ENCODE assay signal across 8 mouse cellular contexts in the genomic region with DNA sequence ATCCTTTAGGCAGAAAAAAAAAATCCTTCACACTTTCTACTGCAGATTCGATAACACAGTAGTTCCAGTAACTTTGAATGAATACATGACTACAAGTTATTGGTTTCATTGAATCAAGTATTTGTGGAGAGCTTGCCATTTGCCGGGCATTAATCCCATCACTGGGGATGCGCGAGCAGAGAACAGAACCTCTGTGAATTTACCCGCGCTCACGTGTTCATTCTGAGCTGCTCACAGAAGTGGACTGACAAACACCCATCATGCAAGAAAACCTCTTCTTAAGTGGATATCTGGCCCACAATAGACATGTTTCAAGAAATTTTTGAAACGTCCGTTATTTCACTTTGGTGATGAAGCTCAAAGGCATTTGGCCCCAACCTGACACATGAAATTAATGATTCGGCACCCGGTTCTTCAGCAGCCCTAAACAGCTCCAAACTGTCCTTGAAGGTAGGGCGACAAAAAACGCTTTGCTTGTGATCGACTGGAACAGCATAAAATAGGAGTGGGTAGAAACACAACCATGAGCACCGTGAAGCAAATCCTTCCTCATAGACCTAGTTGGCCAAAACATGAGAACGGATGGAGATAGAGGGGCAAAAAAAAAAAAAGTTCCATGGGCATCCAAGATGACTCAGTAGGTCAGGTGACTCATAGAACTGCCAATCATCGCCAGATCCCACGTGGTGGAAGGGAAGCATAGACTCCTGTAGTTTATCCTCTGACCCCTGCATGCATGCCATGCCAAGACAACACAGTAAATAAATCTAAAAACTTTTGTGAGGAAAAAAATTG. TPM values are rescaled to one million over a fixed set of nuclear protein-coding genes. Genes with fewer than 3 reads are reported as not detected.
DNase-seq lines count a peak whose midpoint lies in the region; ATAC-seq and TF ChIP-seq lines count a peak whose summit lies in the region.

No protein-coding gene starts in this region.

- H3K27ac ChIP-seq in kidney, embryonic 14.5 days (ENCODE audit: low read depth, low read length), result no peak overlapping the region
- no peak overlapping the region for H3K27ac ChIP-seq in heart, embryonic 15.5 days
- no peak overlapping the region for H3K27ac ChIP-seq in liver, embryonic 12.5 days

- no peak overlapping the region for H3K9ac ChIP-seq in kidney, embryonic 14.5 days (ENCODE audit: low read depth, low read length)
- H3K9ac ChIP-seq in heart, embryonic 15.5 days, result no peak overlapping the region; the same call in 1 of the 2 replicates
- H3K9ac ChIP-seq in liver, embryonic 12.5 days, result no peak overlapping the region

- H3K4me1 ChIP-seq in kidney, embryonic 14.5 days (ENCODE audit: control insufficient read depth, insufficient read depth, low read length), result 0 out of 2 replicates have a peak, but pooled peaks cover 2% of the 10 kb centered on the region
- H3K4me1 ChIP-seq in heart, embryonic 15.5 days (replicated peaks), result peaks cover 13% of the 10 kb centered on the region
- H3K4me1 ChIP-seq in liver, embryonic 12.5 days, result peaks cover 13% of the 10 kb centered on the region; the same call in 1 of the 2 replicates

- TF ChIP-seq POLR2A in brain, embryonic 14.5 days (IDR thresholded peaks at IDR 0.05; ENCODE audit: borderline replicate concordance, extremely low read depth, insufficient read depth, insufficient read length, poor library complexity, severe bottlenecking), result no peak

- peaks cover 15% of the 10 kb centered on the region for H3K27me3 ChIP-seq in kidney, embryonic 14.5 days (ENCODE audit: control insufficient read depth, insufficient read depth, low read length)
- peaks cover 5% of the 10 kb centered on the region; the same call in 1 of the 2 replicates for H3K27me3 ChIP-seq in heart, embryonic 15.5 days
- peaks cover 59% of the 10 kb centered on the region for H3K27me3 ChIP-seq in liver, embryonic 12.5 days (replicated peaks)

- H3K9me3 ChIP-seq in kidney, embryonic 14.5 days (ENCODE audit: control insufficient read depth, low read length), result no peaks in the 10 kb centered on the region
- H3K9me3 ChIP-seq in heart, embryonic 15.5 days (replicated peaks), result no peaks in the 10 kb centered on the region
- no peaks in the 10 kb centered on the region for H3K9me3 ChIP-seq in liver, embryonic 12.5 days (replicated peaks)

- no peak for ATAC-seq in kidney, embryonic 14.5 days (ENCODE audit: low FRiP score, low TSS enrichment)
- no peak for ATAC-seq in heart, embryonic 15.5 days (replicated peaks; ENCODE audit: insufficient number of reproducible peaks, insufficient read depth, low FRiP score, low read depth)
- no peak for ATAC-seq in liver, embryonic 12.5 days

- H3K36me3 ChIP-seq in kidney, embryonic 14.5 days (ENCODE audit: control insufficient read depth, insufficient read depth, low read length), result no peaks in the 10 kb centered on the region
- H3K36me3 ChIP-seq in heart, embryonic 15.5 days, result no peaks in the 10 kb centered on the region
- H3K36me3 ChIP-seq in liver, embryonic 12.5 days, result no peaks in the 10 kb centered on the region

- H3K4me2 ChIP-seq in kidney, embryonic 14.5 days (replicated peaks; ENCODE audit: low read depth, low read length), result peak overlapping the region; percentile 93
- peak overlapping the region; percentile 92 for H3K4me2 ChIP-seq in heart, embryonic 15.5 days
- peak overlapping the region; percentile 82; the same call in 1 of the 2 replicates for H3K4me2 ChIP-seq in liver, embryonic 12.5 days

- 71% methylated on average over 18 of the region's 18 CpGs for WGBS in kidney, embryonic 14.5 days
- WGBS in heart, embryonic 15.5 days, result 61% methylated on average over 18 of the region's 18 CpGs
- 54% methylated on average over 18 of the region's 18 CpGs for WGBS in liver, embryonic 12.5 days (ENCODE audit: insufficient replicate concordance)

- peak overlapping the region; percentile 80 for H3K4me3 ChIP-seq in kidney, embryonic 14.5 days (ENCODE audit: low read length)
- peak overlapping the region; percentile 93 for H3K4me3 ChIP-seq in heart, embryonic 15.5 days
- no peak overlapping the region for H3K4me3 ChIP-seq in liver, embryonic 12.5 days

- TF ChIP-seq CTCF in brain, embryonic 14.5 days (IDR thresholded peaks at IDR 0.05; ENCODE audit: borderline replicate concordance, extremely low read depth, insufficient read depth, insufficient read length), result no peak

- no peak for DNase-seq in kidney, adult 11 months
- DNase-seq in brain, embryonic 14.5 days (ENCODE audit: low read depth), result peak; percentile 52
- no peak for DNase-seq in spleen, postnatal 36 days (ENCODE audit: low spot score in 2 of 2)
- DNase-seq in thymus, postnatal 14 days, result no peak
- DNase-seq in gastrocnemius, postnatal 14 days, result no peak

- intact Hi-C loops in gastrocnemius, postnatal 14 days (cut with DNase I; ENCODE audit: low total_unique reads), result no loop called here

RNA-seq across cellular contexts. Expression of a gene that starts 0.7 kb away (rescaled TPM):
- polyA plus RNA-seq in kidney, embryonic 14.5 days (2014; fragmentation: Nextera tagmentation; extraction: Ambion mirVana), result 2.3 and 3.6 TPM in 2 replicates
- polyA plus RNA-seq in brain, embryonic 14.5 days (2012; rRNA removed), result 190 and 227 TPM in 2 replicates
- polyA plus RNA-seq in heart, embryonic 15.5 days (2015; fragmentation: Nextera tagmentation; extraction: Ambion mirVana), result 2.4 and 5.4 TPM in 2 replicates
- polyA plus RNA-seq in liver, embryonic 12.5 days (2016; fragmentation: Nextera tagmentation; extraction: Ambion mirVana), result 11.1 and 11.3 TPM in 2 replicates
- total RNA-seq in gastrocnemius, postnatal 14 days (2021), result 1 to 10 TPM; 1.8 to 2.5 TPM

Comparison
In these comparisons a context has a peak if more than half of its experiments do, and no peak if none do; other contexts are left out.
1. RNA of a gene that starts 0.7 kb away (polyA plus RNA-seq): 190 to 227 TPM in brain, embryonic 14.5 days; 11.1 to 11.3 TPM in liver, embryonic 12.5 days, 2.3 to 3.6 TPM in kidney, embryonic 14.5 days and 2.4 to 5.4 TPM in heart, embryonic 15.5 days; every median in the first group is over 10 times any median in the second.
2. Peak in every context shown above with its lines, with median percentiles within 50 percentile points of each other: H3K4me2 ChIP-seq.